Mouse (Mus musculus) embryonic facial prominence, embryonic 11.5 days (tissue): ENCODE data around the gene Ube2e2. TPM values are rescaled to one million over a fixed set of nuclear protein-coding genes. Genes with fewer than 3 reads are reported as not detected.
A peak's percentile ranks its signal among the peaks of the same experiment; 100 is the strongest.
"Not testable (repeated sequence)": the region's sequence is repeated elsewhere in the genome, so short reads cannot be mapped to it uniquely, and the experiment has no call there.

Experiments
- ATAC-seq: fragments of 200-750 bp; cut with Nextera tagmentation; replicated peaks from 2 replicates; pipeline ENCODE4 v1.8.0; 2017; ENCODE audit warnings: low read depth; ENCODE audit not compliant: insufficient number of reproducible peaks, low FRiP score, low TSS enrichment
- DNase-seq: peaks from one replicate; pipeline ENCODE4 v3.0.0-alpha.2; 2015; ENCODE audit warnings: low spot score
- H3K27ac ChIP-seq: fragments of 300-500 bp; sonication (generic); replicated peaks from 2 replicates; pipeline ENCODE4 v1.5.1; 2014; ENCODE audit warnings: mild to moderate bottlenecking, low read depth, low read length, control low read depth
- H3K27me3 ChIP-seq: fragments of 300-500 bp; sonication (generic); 2 replicates; pipeline ENCODE4 v1.6.1; 2014; ENCODE audit warnings: mild to moderate bottlenecking, low read length, moderate library complexity, mixed read lengths; ENCODE audit not compliant: control insufficient read depth, insufficient read depth
- H3K36me3 ChIP-seq: fragments of 300-500 bp; sonication (generic); replicated peaks from 2 replicates; pipeline ENCODE4 v1.6.1; 2014; ENCODE audit warnings: low read depth, mild to moderate bottlenecking, low read length, moderate library complexity, mixed read lengths; ENCODE audit not compliant: control insufficient read depth, insufficient read depth
- H3K4me1 ChIP-seq: fragments of 300-500 bp; sonication (generic); 2 replicates; pipeline ENCODE4 v1.6.1; 2014; ENCODE audit warnings: low read length, mixed read lengths; ENCODE audit not compliant: control insufficient read depth, insufficient read depth
- H3K4me2 ChIP-seq: fragments of 300-500 bp; sonication (generic); 2 replicates; pipeline ENCODE4 v1.6.1; 2014; ENCODE audit warnings: low read depth, mild to moderate bottlenecking, control low read depth, low read length, moderate library complexity
- H3K4me3 ChIP-seq: fragments of 300-500 bp; sonication (generic); 2 replicates; pipeline ENCODE4 v1.5.1; 2014; ENCODE audit warnings: low read depth, low read length, control low read depth
- H3K9ac ChIP-seq: fragments of 300-500 bp; sonication (generic); replicated peaks from 2 replicates; pipeline ENCODE4 v1.6.1; 2014; ENCODE audit warnings: mild to moderate bottlenecking, control low read depth, low read length
- H3K9me3 ChIP-seq: fragments of 300-500 bp; sonication (generic); replicated peaks from 2 replicates; pipeline ENCODE4 v1.6.1; 2016; ENCODE audit warnings: mild to moderate bottlenecking, low read length, inconsistent platforms, mixed read lengths; ENCODE audit not compliant: control insufficient read depth
- WGBS: fragments of 180-500 bp; shearing (Covaris S2); extraction: QIAGEN DNeasy Blood & Tissue Kit; methylation state at CpG from one replicate; pipeline ENCODE4 v1.1.7; 2014; 5-methylcytosine and 5-hydroxymethylcytosine counted together
- polyA plus RNA-seq: library from polyadenylated mRNA; unstranded; fragments of >200 nt; fragmentation: Nextera tagmentation; extraction: Ambion mirVana; gene quantifications from 2 replicates; pipeline ENCODE4 v1.2.1, GENCODE M21; 2014

The Ube2e2 gene
- polyA plus RNA-seq, 1 experiment from 2014 or later = 52.9 TPM

DNA sequence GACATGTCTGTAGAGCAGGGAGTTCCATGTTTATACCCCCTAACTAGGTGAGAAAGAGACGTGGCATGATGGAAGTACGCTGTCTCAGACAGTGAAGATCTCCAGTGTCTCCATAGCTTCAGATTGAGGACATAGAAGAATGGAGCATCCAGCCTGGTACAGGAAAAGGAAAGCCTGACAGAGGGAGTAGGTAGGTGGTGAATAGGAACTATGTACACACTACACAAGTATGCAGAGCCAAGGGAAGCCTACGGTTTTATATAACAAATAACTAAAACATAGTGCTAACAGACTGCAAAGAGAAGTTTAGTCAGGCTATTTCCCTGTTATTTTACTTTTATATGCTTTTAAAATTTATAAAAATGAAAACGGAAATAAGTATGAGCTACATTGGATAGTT lies 312.3 kb downstream of the Ube2e2 start:
- no peak overlapping the region for H3K9ac ChIP-seq
- H3K4me1 ChIP-seq = no peaks in the 10 kb centered on the region
- H3K9me3 ChIP-seq = no peaks in the 10 kb centered on the region
- ATAC-seq (no peak), DNase-seq (no peak)
- H3K4me2 ChIP-seq = no peak overlapping the region
- H3K27me3 ChIP-seq = no peaks in the 10 kb centered on the region
- no peak overlapping the region for H3K27ac ChIP-seq
- no peak overlapping the region for H3K4me3 ChIP-seq
- 86% methylated on average over 4 of the region's 4 CpGs for WGBS
- H3K36me3 ChIP-seq = no peaks in the 10 kb centered on the region

DNA sequence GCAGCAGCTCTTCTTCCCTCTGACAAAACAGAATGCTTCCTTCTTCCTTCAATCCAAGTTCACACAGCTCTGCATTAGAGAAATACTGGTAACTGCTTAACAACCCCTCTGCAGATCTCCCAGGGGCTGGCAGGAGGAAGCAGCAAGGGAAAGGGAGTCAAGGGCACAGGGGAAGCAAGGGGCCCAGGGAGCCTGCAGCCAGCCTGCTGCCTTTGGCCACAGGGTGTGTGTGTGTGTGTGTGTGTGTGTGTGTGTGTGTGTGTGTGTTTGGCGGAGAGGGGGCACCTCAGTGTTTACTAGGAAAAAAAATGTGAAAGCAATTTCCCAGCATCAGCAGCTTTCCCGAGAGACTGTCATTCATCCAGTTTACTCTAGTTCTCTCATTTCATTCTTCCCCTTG lies 319.3 kb downstream of the Ube2e2 start:
- H3K4me3 ChIP-seq = no peak overlapping the region
- no peaks in the 10 kb centered on the region for H3K36me3 ChIP-seq
- no peaks in the 10 kb centered on the region for H3K27me3 ChIP-seq
- DNase-seq = no peak
- H3K9me3 ChIP-seq = no peaks in the 10 kb centered on the region
- no peak overlapping the region for H3K4me2 ChIP-seq
- WGBS = 56% methylated on average over 2 of the region's 2 CpGs
- H3K4me1 ChIP-seq = no peaks in the 10 kb centered on the region
- no peak for ATAC-seq
- no peak overlapping the region for H3K27ac ChIP-seq
- no peak overlapping the region for H3K9ac ChIP-seq

DNA sequence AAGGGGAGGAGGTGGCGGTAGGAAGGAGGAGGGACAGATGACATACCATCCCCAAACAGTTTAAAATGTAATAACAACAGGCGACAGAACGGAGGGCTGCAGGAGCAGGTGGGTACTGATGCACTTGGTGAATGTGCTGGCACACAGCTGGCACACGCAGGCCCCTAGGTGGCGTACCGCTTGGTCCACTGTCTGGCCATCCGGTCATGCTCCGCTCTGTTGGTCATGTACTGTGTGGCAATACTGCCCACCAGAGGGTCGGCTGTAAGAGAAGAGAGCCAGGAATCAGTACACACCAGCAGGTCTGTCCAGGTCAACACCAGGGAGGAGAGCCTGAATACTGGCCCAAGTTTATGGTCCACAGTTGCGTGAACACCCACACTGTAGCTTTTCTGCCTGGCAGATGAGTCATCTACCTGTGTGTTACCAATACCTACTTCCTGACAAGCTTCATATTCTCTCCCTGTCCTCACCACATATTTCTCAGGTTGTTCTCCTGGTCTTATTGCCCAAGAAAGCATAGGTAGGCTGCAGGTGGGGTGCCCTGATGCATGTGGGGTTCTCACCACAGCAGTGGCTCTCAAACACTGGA lies 319.8 kb downstream of the Ube2e2 start:
- H3K9ac ChIP-seq = no peak overlapping the region
- no peaks in the 10 kb centered on the region for H3K27me3 ChIP-seq
- H3K27ac ChIP-seq = no peak overlapping the region
- H3K4me3 ChIP-seq = no peak overlapping the region
- 84% methylated on average over 10 of the region's 10 CpGs for WGBS
- no peaks in the 10 kb centered on the region for H3K9me3 ChIP-seq
- 0 out of 2 replicates have a peak, but pooled peaks have one; percentile 24 for ATAC-seq
- no peaks in the 10 kb centered on the region for H3K4me1 ChIP-seq
- H3K4me2 ChIP-seq = no peak overlapping the region
- H3K36me3 ChIP-seq = no peaks in the 10 kb centered on the region
- DNase-seq = no peak

DNA sequence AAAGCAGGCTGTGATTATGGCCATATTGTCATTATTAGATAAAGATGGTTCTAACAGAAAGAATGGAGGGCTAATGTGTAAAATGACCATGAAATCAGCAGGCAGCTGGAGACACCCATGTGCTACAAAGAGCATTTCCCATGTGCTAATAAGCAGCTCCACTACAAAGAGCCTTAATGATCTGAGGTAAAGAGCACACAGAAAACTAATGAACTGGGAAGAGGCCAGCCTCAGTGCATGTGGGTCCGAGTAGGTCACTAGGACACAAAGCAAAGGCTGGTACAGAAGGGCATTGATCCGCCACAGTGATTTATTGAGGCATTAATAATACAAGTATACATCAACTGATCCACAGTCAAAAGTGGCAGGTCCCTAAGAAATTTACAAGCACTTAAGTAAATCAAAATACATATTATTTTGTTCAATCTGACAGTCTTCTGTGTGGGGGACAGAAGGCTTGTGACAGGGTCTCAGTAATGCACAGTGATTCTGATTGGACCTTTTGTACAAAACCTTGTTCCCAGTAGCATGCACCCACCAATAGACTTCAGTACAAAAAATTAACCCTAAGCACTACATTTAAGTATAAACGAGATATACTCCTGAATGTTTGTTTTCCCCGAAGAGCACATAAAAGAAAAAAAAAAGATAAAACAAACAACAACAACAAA lies 320.6 kb downstream of the Ube2e2 start:
- ATAC-seq = peak; percentile 75; the same call in 1 of the 2 replicates

DNA sequence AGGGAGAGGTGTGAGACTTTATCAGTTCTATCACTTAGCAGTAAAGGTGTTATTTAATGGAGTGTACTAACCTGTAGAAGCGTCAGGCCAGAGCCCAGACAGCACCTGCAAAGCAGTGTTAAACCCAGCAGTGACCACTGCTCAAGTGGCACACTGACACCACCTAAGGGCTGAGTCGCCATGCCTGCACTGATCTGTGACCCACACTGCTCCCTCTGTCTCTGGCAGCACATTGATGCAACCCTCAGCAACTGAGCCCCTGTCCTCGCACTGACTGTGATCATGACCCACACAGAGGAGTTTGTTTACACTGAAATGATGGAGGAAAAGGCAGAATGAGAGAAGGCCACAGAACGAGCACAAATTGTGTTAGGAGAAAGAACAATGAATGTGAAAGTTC lies 321.2 kb downstream of the Ube2e2 start:
- ATAC-seq = no peak
- Histone ChIP-seq H3K4me1 (no peaks in the 10 kb centered on the region), H3K4me2 (no peak overlapping the region), H3K4me3 (no peak overlapping the region), H3K9ac (no peak overlapping the region), H3K27me3 (no peaks in the 10 kb centered on the region), H3K27ac (no peak overlapping the region), H3K9me3 (no peaks in the 10 kb centered on the region), H3K36me3 (no peaks in the 10 kb centered on the region)
- 64% methylated on average over 4 of the region's 4 CpGs for WGBS
- DNase-seq = no peak

More for the DNA sequence above, 320.6 kb downstream of the Ube2e2 start:
- WGBS = 67% methylated on average over 4 of the region's 4 CpGs
- no peak overlapping the region for H3K4me2 ChIP-seq
- H3K4me3 ChIP-seq = no peak overlapping the region
- no peak overlapping the region for H3K27ac ChIP-seq
- H3K4me1 ChIP-seq = no peaks in the 10 kb centered on the region
- no peaks in the 10 kb centered on the region for H3K9me3 ChIP-seq
- no peaks in the 10 kb centered on the region for H3K27me3 ChIP-seq
- no peaks in the 10 kb centered on the region for H3K36me3 ChIP-seq
- no peak for DNase-seq
- no peak overlapping the region for H3K9ac ChIP-seq

DNA sequence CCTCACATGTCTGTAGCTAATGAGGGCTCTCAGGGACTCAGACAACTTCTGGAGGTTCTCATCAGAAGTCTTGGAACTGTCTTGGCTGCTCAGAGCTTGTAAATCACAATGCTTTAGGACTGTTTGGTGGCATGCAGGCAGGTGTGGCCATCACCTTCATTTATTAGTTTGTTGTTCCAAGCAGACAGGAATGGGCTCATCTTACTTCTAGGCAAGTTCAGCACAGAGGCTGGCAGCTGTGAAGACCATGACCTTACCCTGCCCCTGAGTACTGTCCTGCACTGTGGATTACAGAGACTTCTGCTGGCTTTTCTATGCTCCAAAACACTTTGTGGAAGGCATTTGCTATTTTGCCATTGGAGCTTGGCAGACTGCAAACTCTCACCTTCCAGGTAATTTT lies 324.5 kb downstream of the Ube2e2 start:
- DNase-seq (no peak), ATAC-seq (no peak)
- Histone ChIP-seq H3K27ac (no peak overlapping the region), H3K27me3 (no peaks in the 10 kb centered on the region), H3K4me3 (no peak overlapping the region), H3K4me1 (no peaks in the 10 kb centered on the region), H3K36me3 (no peaks in the 10 kb centered on the region), H3K9me3 (no peaks in the 10 kb centered on the region), H3K9ac (no peak overlapping the region), H3K4me2 (no peak overlapping the region)

DNA sequence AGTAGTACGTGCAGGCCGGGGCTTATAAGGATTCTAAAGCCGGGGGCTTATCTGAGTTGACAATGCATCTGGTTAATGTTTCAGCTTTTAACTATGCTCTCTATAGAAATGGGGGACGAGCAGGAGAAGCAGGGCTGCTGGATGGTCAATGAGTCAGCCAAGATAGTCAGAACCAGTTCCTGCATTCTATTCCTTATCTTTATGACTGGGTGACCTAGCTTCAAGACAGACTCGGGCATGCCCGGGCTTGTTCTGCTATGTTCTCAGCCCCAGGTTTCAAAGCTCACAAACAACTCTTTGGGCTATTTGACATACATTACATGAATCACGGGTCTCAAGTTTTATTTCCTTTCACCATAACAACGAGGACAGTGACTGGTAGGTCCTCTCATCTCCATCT lies 329.1 kb downstream of the Ube2e2 start:
- not testable (repeated sequence) for H3K27ac ChIP-seq, H3K9ac ChIP-seq, H3K9me3 ChIP-seq, DNase-seq, H3K4me3 ChIP-seq, H3K27me3 ChIP-seq, ATAC-seq, H3K36me3 ChIP-seq, H3K4me2 ChIP-seq, H3K4me1 ChIP-seq
- WGBS = 90% methylated on average over 8 of the region's 8 CpGs

DNA sequence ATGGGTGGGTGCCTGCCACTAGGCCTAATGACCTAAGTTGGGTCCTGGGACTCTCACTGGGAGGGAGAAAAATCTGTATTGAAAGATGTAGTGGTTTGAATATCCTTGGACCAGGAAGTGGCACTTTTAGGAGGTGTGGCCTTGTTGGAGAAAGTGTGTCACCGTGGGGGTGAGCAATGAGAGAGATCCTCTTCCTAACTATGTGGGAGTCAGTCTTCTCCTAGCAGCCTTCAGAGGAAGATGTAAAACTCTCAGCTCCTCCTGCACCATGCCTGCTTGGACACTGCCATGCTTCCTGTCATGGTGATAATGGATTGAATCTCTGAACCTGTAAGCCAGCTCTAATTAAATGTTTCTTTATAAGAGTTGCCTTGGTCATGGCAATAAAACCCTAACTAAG lies 338.8 kb downstream of the Ube2e2 start:
- no peak overlapping the region for H3K4me3 ChIP-seq
- peaks cover 2% of the 10 kb centered on the region; the same call in 1 of the 2 replicates for H3K4me1 ChIP-seq
- ATAC-seq (no peak), DNase-seq (no peak)
- no peak overlapping the region for H3K27ac ChIP-seq
- no peaks in the 10 kb centered on the region for H3K27me3 ChIP-seq
- H3K9ac ChIP-seq = no peak overlapping the region
- no peak overlapping the region for H3K4me2 ChIP-seq
- 74% methylated on average over 1 of the region's 1 CpGs for WGBS
- no peaks in the 10 kb centered on the region for H3K36me3 ChIP-seq
- no peaks in the 10 kb centered on the region for H3K9me3 ChIP-seq
